Mouse (Mus musculus) forebrain, embryonic 13.5 days (tissue): ENCODE results near the gene Ccdc51. TPM values are rescaled to one million over a fixed set of nuclear protein-coding genes. Genes with fewer than 3 reads are reported as not detected.

Experiments
- ATAC-seq: fragments of 200-750 bp; cut with Nextera tagmentation; 2 replicates; pipeline ENCODE4 v1.8.0; 2017
- H3K27ac ChIP-seq: fragments of 300-500 bp; sonication (generic); 2 replicates; pipeline ENCODE4 v1.5.1; 2015; ENCODE audit warnings: inconsistent platforms, mild to moderate bottlenecking, moderate library complexity
- H3K27me3 ChIP-seq: fragments of 300-500 bp; sonication (generic); 2 replicates; pipeline ENCODE4 v1.6.1; 2015; ENCODE audit warnings: mild to moderate bottlenecking, inconsistent platforms
- H3K36me3 ChIP-seq: fragments of 300-500 bp; sonication (generic); 2 replicates; pipeline ENCODE4 v1.6.1; 2015; ENCODE audit warnings: mild to moderate bottlenecking, inconsistent platforms; ENCODE audit not compliant: poor library complexity, severe bottlenecking
- H3K4me1 ChIP-seq: fragments of 300-500 bp; sonication (generic); 2 replicates; pipeline ENCODE4 v1.6.1; 2015; ENCODE audit warnings: inconsistent platforms
- H3K4me2 ChIP-seq: fragments of 300-500 bp; sonication (generic); 2 replicates; pipeline ENCODE4 v1.6.1; 2015; ENCODE audit warnings: inconsistent platforms, mild to moderate bottlenecking, moderate library complexity
- H3K4me3 ChIP-seq: fragments of 300-500 bp; sonication (generic); 2 replicates; pipeline ENCODE4 v1.5.1; 2015; ENCODE audit warnings: mild to moderate bottlenecking, inconsistent platforms
- H3K9ac ChIP-seq: fragments of 300-500 bp; sonication (generic); 2 replicates; pipeline ENCODE4 v1.6.1; 2015; ENCODE audit warnings: mild to moderate bottlenecking, inconsistent platforms
- H3K9me3 ChIP-seq: fragments of 300-500 bp; sonication (generic); replicated peaks from 2 replicates; pipeline ENCODE4 v1.6.1; 2016; ENCODE audit warnings: inconsistent platforms
- WGBS: fragments of 180-500 bp; shearing (Covaris S2); methylation state at CpG from one replicate; pipeline ENCODE4 v1.1.7; 2015; 5-methylcytosine and 5-hydroxymethylcytosine counted together
- polyA plus RNA-seq: library from polyadenylated mRNA; unstranded; fragments of >200 nt; fragmentation: Nextera tagmentation; extraction: Ambion mirVana; gene quantifications from 2 replicates; pipeline ENCODE4 v1.2.1, GENCODE M21; 2015

The Ccdc51 gene
- 17.9 and 18.9 TPM in 2 replicates for polyA plus RNA-seq

DNA sequence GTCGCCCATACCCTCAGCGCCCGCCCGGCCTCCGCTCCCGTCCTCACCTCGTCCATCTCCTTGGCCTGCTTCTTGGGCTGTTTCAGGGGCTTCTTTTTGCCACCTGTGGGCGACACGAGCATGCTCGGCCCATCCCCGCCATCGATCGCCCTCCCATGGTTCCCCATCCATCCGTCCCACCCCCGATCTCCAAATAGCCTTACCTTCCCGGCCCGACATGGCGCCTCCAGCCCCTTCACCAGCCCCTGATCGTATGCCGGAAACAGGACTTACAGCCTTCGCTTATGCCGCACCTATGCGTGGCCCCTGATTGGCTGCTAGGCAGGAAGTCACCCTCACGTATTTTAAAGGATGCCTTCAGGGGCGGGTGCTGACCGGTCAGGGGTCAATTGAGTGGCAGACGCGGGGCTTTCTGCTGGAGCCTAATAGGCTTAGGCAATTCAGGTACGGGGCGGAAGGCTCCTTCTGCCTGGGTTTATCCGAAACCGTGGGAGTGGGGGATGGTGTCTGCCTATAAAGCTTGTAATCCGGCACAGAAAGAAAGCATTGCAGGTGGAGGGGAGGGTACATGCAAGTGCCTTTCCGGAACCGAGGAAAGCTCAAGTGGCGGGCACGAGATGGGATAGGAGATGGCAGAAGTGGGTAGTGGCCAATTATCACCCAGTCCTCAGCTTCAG, at the start of gene Ccdc51, which contains the start of gene Tma7:
Ccdc51 (plus strand) TSS at position 370 of the 677 bp plus-strand sequence.
Tma7 (minus strand) TSS at position 464 of the 677 bp plus-strand sequence.
- peak; percentile 98 for ATAC-seq
- H3K9me3 ChIP-seq = no peaks in the 10 kb centered on the region
- H3K27ac ChIP-seq = peak within 1 kb of the TSS; percentile 65
- peak within 1 kb of the TSS; percentile 89 for H3K9ac ChIP-seq
- under 1% methylated on average over 37 of the region's 37 CpGs for WGBS
- H3K4me2 ChIP-seq = peak within 1 kb of the TSS; percentile 91
- H3K4me3 ChIP-seq = peak within 1 kb of the TSS; percentile 82
- H3K4me1 ChIP-seq = peaks cover 28% of the 10 kb centered on the region
- peaks cover 22% of the 10 kb centered on the region for H3K36me3 ChIP-seq
- H3K27me3 ChIP-seq = no peaks in the 10 kb centered on the region

DNA sequence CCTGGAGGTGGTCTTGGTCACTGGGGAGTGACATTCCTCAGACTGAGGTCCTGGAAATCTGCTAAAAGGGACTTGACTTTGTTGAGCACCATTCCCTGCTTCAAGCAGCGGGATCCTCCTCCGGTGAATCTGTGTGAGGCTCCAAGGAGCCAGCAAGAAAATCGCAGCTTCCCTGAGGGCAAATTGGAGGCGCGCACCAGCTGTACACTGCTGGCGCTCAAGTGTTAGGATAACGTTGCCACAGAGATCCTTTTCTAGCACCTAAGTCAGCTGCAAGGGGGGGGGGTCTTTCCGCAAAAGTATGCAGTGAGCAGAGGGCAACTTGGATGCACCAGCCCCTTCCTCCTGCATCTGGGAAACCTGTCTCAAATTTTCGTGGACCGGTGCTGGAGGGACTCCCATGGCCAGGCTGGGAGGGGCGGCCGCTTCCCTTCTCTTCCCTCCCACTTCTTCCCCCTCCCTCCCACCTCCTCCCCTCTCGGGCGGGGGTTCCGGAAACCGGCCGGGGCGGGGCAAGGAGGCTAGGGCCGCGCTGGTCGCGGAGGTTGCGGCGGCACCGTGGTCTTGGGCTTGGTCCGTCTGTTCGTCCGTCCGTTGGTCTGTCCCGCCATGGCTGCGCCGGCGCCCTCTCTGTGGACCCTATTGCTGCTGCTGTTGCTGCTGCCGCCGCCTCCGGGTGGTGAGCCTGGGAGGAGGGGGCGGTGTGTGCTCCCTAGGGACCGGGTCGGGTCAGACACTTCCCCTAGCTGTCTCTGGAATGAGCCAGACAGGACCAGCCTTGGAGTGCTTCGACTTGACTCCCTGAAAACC, 44.0 kb upstream of the Ccdc51 start, which contains the start of gene Shisa5:
Shisa5 (plus strand) TSS at position 480 of the 810 bp plus-strand sequence.
- 0 out of 2 replicates have a peak, but pooled peaks cover 5% of the 10 kb centered on the region for H3K27me3 ChIP-seq
- H3K9me3 ChIP-seq = no peaks in the 10 kb centered on the region
- H3K4me3 ChIP-seq = peak within 1 kb of the TSS; percentile 55
- WGBS = under 1% methylated on average over 33 of the region's 40 CpGs
- H3K9ac ChIP-seq = peak within 1 kb of the TSS; percentile 72
- H3K27ac ChIP-seq = no peak within 1 kb of the TSS
- no peaks in the 10 kb centered on the region for H3K36me3 ChIP-seq
- H3K4me1 ChIP-seq = peaks cover 11% of the 10 kb centered on the region
- peak; percentile 83 for ATAC-seq
- H3K4me2 ChIP-seq = peak within 1 kb of the TSS; percentile 79

DNA sequence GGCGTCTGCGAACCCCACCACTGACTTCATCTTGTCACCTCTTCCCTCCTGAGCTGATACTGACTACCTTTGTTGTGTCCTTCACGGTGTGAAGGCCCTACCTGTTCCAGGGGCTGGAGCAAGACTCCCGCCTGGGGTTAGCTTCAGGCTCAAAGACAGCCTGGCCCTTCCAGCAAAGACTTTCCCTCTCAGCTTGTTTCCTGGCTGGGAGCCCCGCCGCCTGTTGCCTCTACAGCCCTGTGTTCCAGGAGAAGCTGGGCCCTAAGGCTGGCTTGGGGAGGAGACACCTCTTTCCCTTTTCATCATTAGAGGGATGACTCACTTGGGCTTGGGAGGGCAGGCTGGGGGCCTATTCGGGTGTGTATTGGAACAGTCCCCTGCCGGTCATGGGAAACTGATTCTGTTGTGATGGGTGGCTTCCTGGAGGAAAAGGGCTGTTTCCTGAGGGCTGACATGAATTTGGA, 43.4 kb upstream of the Ccdc51 start:
- H3K4me2 ChIP-seq = peak overlapping the region; percentile 79
- 0 out of 2 replicates have a peak, but pooled peaks cover 5% of the 10 kb centered on the region for H3K27me3 ChIP-seq
- no peaks in the 10 kb centered on the region for H3K36me3 ChIP-seq
- peak overlapping the region; percentile 55 for H3K4me3 ChIP-seq
- ATAC-seq = no peak
- peak overlapping the region; percentile 72 for H3K9ac ChIP-seq
- no peaks in the 10 kb centered on the region for H3K9me3 ChIP-seq
- WGBS = 22% methylated on average over 8 of the region's 8 CpGs
- H3K4me1 ChIP-seq = peaks cover 11% of the 10 kb centered on the region
- H3K27ac ChIP-seq = no peak overlapping the region

DNA sequence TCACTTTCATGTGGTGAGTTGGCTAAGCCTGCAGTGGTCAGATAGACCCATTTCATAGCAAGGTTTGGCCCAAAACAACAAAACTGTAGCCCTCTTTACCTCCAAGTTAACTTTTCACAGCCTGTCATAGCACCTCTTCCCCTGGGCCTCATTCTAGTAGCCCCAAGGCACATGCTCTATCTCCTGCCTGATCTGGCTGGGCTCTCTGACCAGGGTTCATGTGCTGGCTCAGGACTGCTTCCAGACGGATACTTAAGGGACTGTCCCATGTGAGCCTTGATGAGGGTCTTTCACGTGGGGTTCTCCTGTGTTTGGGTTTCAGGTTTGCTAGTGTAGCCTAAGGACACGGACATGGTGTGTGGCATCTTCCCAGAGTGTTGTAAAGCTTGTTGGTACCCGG, 42.6 kb upstream of the Ccdc51 start:
- no peak overlapping the region for H3K27ac ChIP-seq
- peaks cover 11% of the 10 kb centered on the region for H3K4me1 ChIP-seq
- ATAC-seq = no peak
- no peaks in the 10 kb centered on the region for H3K36me3 ChIP-seq
- peak overlapping the region; percentile 79; the same call in 1 of the 2 replicates for H3K4me2 ChIP-seq
- no peak overlapping the region for H3K4me3 ChIP-seq
- 88% methylated on average over 4 of the region's 4 CpGs for WGBS
- 0 out of 2 replicates have a peak, but pooled peaks cover 5% of the 10 kb centered on the region for H3K27me3 ChIP-seq
- no peaks in the 10 kb centered on the region for H3K9me3 ChIP-seq
- no peak overlapping the region for H3K9ac ChIP-seq

DNA sequence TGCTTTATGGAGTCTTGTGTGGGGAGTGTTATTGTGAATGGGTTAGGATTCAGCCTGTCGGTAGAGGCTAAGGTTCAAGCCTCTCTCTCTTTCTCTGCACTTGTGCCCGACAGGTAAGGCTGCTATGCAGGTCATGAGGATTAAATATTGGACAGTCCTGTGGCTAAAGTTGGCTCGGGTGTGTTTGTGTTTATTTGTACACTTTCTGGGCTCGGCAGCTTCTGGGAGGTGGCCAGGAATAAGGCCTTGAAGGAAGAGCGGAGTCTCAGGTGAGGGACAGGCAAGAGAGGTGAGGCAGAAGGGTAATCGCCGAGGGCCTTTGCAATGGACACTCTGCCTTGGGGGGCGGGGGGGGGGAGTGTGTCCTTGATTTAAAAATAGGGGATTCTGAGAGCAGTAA, 42.1 kb upstream of the Ccdc51 start:
- Histone ChIP-seq H3K27me3 (0 out of 2 replicates have a peak, but pooled peaks cover 5% of the 10 kb centered on the region), H3K9me3 (no peaks in the 10 kb centered on the region), H3K27ac (no peak overlapping the region), H3K4me3 (no peak overlapping the region), H3K36me3 (no peaks in the 10 kb centered on the region), H3K9ac (no peak overlapping the region), H3K4me2 (no peak overlapping the region), H3K4me1 (peaks cover 11% of the 10 kb centered on the region)
- no peak for ATAC-seq
- 80% methylated on average over 8 of the region's 8 CpGs for WGBS

DNA sequence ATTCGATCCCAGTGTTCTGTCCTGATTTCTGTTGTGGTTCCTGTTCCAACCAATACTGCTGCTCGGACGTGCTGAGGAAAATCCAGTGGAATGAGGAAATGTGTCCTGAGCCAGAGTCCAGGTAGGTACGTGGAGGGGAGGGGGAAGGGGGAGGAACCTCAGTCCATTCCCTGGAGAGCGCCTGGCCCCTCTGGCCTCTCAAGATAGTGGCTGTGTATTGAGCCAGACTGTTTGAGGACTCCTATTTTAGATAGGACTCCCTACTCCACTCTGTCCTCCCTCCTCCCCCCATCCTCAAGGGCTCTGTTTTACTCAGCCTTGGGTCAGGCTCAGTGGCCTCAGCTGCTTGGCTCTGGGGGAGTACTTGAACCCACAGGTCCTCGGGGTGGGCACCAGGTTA, 41.4 kb upstream of the Ccdc51 start:
- Histone ChIP-seq H3K9ac (no peak overlapping the region), H3K9me3 (no peaks in the 10 kb centered on the region), H3K36me3 (no peaks in the 10 kb centered on the region), H3K27me3 (0 out of 2 replicates have a peak, but pooled peaks cover 5% of the 10 kb centered on the region), H3K4me3 (no peak overlapping the region), H3K4me2 (no peak overlapping the region), H3K27ac (no peak overlapping the region), H3K4me1 (peaks cover 11% of the 10 kb centered on the region)
- WGBS = 68% methylated on average over 5 of the region's 6 CpGs
- ATAC-seq = no peak

DNA sequence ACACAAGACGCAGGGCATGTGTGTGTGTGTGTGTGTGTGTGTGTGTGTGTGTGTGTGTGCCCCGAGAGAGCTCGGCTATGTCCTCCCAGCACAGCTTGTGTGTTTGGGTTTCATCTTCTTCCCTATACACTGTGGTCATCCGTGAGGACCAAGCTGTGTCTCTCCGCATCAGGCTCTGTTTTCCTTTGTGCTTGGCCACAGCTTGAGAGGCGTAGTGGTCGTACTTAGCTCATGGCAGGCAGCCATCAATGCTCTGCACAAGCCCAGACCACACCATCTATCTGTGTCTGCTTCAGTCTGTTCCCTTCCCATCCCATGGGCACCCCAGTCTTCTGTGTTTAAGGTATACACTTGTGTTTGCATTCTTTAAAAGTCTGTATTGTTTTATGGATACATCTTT, 40.9 kb upstream of the Ccdc51 start:
- 0 out of 2 replicates have a peak, but pooled peaks cover 5% of the 10 kb centered on the region for H3K27me3 ChIP-seq
- no peak overlapping the region for H3K4me3 ChIP-seq
- H3K27ac ChIP-seq = no peak overlapping the region
- no peak overlapping the region for H3K4me2 ChIP-seq
- WGBS = 87% methylated on average over 7 of the region's 7 CpGs
- no peak for ATAC-seq
- H3K9ac ChIP-seq = no peak overlapping the region
- H3K4me1 ChIP-seq = peaks cover 11% of the 10 kb centered on the region
- no peaks in the 10 kb centered on the region for H3K36me3 ChIP-seq
- no peaks in the 10 kb centered on the region for H3K9me3 ChIP-seq

DNA sequence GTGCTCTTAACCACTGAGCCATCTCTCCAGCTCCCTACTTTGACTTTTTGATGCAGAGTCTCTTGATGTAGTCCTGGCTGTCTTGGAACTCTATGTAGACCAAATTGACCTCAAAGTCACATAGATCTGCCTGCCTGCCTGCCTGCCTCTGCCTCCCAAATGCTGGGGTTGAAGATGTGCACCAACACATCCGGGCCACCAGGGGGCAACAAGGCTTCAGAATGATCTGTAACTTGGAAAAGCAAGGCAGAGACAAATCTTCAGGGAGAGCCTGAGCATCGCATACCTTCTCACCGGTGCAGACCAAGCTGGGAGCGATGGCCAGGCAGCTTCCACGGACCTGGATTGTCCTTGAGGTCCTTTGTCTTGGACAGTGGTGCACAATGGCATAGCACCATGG, 36.0 kb upstream of the Ccdc51 start:
- no peak overlapping the region for H3K4me2 ChIP-seq
- ATAC-seq = no peak
- no peak overlapping the region for H3K27ac ChIP-seq
- H3K27me3 ChIP-seq = no peaks in the 10 kb centered on the region
- no peaks in the 10 kb centered on the region for H3K4me1 ChIP-seq
- no peaks in the 10 kb centered on the region for H3K9me3 ChIP-seq
- WGBS = 39% methylated on average over 5 of the region's 5 CpGs
- H3K4me3 ChIP-seq = no peak overlapping the region
- no peaks in the 10 kb centered on the region for H3K36me3 ChIP-seq
- no peak overlapping the region for H3K9ac ChIP-seq

DNA sequence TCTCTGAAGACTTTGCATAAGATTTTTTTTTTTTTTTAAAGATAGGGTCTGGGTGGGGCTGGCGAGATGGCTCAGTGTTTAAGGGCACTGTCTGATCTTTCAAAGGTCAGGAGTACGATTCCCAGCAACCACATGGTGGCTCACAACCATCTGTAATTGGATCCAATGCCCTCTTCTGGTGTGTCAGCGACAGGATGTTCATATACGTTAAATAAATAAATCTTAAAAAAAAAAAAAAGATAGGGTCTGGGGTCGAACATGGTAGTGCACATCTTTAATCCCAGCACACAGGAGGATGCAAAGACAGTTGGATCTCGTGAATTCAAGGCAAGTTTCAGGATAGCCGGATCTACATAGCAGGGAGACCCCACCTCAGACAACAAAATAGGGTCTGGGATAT, 33.0 kb upstream of the Ccdc51 start:
- Histone ChIP-seq H3K4me2 (no peak overlapping the region), H3K4me1 (no peaks in the 10 kb centered on the region), H3K9ac (no peak overlapping the region), H3K9me3 (no peaks in the 10 kb centered on the region), H3K36me3 (no peaks in the 10 kb centered on the region), H3K27me3 (no peaks in the 10 kb centered on the region), H3K27ac (no peak overlapping the region), H3K4me3 (no peak overlapping the region)
- 81% methylated on average over 7 of the region's 7 CpGs for WGBS
- no peak for ATAC-seq

DNA sequence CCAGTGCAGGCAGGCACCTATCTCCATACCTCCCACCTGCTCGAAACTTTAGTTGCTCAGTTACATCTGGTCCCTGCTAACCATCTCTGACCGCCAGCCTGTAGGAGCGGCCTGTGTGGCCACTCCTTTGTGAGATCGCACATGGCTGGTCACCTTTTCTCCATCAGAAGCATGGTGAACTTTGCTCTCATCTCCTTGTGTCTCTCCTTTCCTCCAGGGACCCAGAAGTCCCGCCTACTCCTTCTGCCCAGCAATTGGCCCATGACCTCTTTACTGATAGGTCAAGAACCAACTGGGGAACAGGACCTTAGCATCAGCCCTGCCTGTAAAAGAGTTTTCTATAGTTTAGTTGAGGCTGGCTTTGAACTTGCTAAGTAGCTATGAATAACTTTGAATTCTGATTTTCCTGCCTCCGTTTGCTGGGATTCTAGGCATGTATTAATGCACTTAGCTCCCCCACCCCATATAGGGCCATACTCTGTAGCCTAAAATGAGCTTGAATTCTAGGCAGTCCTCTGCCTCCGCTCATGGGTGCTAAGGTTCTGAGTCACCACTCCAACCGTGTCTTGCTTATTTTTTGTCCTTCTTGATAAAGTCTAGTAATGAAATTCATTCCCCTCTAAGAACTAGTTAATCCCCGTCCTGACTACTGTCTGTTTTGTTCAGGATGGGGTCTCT, 32.2 kb upstream of the Ccdc51 start:
- Histone ChIP-seq H3K27ac (no peak overlapping the region), H3K27me3 (no peaks in the 10 kb centered on the region), H3K9ac (no peak overlapping the region), H3K4me1 (peaks cover 8% of the 10 kb centered on the region), H3K4me3 (no peak overlapping the region), H3K36me3 (no peaks in the 10 kb centered on the region), H3K4me2 (no peak overlapping the region), H3K9me3 (no peaks in the 10 kb centered on the region)
- no peak for ATAC-seq
- WGBS = 85% methylated on average over 9 of the region's 9 CpGs

DNA sequence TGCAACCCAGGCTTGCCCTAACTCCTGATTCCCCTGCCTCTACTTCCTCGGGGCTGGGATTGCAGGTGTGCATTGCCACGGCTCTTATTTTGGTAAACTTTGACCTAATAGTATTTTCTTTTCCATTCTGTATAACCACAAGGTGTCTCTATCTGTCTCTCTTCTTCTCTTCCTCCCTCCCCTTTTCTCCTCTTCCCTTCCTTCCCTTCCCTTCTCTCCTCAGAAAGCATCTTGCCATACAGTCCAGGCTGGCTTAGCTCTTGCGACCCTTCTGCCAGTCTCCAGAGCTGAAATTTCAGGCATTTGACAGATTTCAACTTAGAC, 31.7 kb upstream of the Ccdc51 start:
- Histone ChIP-seq H3K4me3 (no peak overlapping the region), H3K4me1 (peaks cover 13% of the 10 kb centered on the region), H3K9me3 (no peaks in the 10 kb centered on the region), H3K27me3 (no peaks in the 10 kb centered on the region), H3K27ac (no peak overlapping the region), H3K36me3 (no peaks in the 10 kb centered on the region), H3K9ac (no peak overlapping the region), H3K4me2 (no peak overlapping the region)
- no peak for ATAC-seq
- 92% methylated on average over 3 of the region's 3 CpGs for WGBS
